Mouse (Mus musculus) c-Kit-positive CD71-negative TER-119-negative erythroid progenitor cells, embryonic 14.5 days (primary cell): ENCODE measurements around the gene Irf9.

Experiments used
- DNase-seq: peaks from one replicate; pipeline ENCODE4 v3.0.0-alpha.2; 2013; ENCODE audit warnings: low read depth

The Irf9 gene

DNA sequence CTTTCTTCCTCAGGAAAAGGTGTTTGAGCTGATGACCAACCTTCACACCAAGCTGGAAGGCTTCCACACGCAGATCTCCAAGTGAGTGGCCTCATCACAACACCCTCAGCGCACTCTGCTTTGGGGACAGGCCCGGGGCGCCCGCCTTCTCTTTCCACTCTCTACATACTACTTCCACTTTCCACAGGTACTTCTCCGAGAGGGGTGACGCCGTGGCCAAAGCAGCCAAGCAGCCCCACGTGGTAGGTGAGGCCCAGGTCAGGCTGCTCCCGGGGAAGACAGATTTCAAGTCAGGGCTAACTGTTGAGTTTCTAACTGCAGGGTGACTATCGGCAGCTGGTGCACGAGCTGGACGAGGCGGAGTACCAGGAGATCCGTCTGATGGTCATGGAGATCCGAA is 22.6 kb upstream of the Irf9 start:
- DNase-seq, result no peak

DNA sequence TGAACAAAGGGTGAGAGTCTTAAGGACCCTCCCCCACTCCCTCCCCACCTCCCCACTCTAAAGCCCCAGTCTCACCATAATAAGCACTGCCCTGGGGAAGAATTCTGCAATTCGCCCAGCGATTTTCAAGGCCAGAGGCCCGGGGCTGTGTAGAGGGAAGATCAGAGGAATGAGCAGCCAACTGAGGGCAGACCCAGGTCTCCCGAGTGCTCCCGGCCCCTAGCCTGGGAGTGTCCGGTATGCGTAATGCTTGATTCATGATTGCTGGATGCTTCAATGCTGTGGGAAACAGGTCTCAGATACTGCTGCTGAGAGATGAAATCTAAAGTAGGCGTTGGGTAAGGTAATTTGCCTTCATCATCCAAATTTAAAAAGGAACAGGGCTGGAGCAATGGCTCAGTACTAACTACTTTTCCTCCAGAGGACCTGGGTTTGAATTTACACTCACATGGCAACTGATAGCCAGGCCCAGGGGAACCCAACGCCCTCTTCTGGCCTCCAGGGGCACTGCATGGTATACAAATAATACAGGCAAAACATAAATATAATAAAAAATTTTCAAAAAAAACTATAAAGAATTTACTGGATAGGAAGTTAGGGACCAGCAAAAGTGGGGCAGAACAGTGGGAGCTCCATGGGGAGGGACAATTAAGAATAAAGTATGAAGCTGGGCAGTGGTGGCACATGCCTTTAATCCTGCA is 21.2 kb upstream of the Irf9 start:
- no peak for DNase-seq

DNA sequence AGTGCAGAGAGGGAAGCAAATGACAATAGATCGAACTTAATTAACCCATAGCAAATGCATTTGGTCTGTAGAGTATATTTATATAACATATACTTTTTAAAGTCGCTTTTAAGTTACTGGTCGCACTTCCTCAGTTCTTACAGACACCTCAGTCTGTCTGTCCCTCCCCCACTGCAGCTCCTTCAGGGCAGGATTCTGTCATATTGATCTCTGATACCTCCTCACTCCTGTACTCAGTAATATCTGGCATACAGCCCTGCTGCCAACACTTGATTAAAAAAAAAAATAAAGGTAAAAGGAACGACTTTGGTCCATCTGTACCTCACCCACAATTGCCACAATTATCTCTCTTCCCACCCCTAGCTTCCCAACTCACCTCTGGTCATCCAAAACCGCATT is 19.1 kb upstream of the Irf9 start:
- DNase-seq, result no peak

DNA sequence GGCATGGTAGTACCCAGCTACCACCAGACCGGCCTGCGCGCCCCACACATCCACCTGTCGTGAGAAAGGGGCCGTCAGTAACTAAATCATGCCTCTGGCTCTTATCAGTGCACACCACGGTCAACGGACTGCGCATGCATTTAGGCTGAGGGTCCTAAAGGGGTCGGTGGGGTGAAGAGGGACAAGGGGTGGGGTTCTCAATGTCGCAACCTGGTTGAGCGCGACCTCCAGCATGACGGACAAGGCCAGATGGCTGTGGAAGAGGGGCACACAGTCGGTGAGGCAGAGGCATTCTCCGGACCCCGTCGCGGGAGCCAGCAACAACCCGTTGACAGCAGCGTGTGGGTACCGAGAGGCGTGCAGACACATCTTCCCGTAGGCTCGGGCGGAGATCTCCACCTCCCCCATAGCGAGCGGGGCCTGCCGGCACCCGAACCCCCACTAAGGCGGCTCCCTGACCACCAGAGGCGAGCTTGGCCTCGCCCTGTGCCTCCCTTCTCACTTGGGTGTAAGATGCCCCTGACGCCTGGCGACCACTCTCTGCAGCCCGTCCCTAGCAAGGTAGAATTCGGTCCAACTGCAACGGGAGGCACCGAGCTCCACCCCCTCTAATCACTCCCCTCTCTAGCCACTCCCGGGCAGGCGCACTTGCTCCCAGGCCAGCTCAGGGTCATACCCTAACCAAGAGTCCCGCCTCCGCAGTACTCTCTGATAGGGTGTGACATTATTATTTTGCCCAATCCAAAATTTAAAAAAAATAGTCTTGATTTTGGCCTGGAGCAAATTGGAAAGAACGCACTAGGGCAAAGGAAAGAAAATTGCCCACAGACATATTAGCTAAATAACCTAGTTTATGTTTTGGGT is 18.4 kb upstream of the Irf9 start, which contains the start of gene Emc9:
Gene Emc9, minus strand, starts transcription at position 601 of the 864 bp plus-strand sequence.
- DNase-seq, result peak; percentile 68

- no peak for DNase-seq
Measured at GRCm38 (mm10) chr14:55585566-55585960, 17.8 kb upstream of the Irf9 start.

- no peak for DNase-seq
Measured at GRCm38 (mm10) chr14:55586149-55586548, 17.2 kb upstream of the Irf9 start.

- no peak for DNase-seq
Measured at GRCm38 (mm10) chr14:55589271-55589670, 14.1 kb upstream of the Irf9 start.

- no peak for DNase-seq
Measured at GRCm38 (mm10) chr14:55589771-55590448, 13.5 kb upstream of the Irf9 start.

DNA sequence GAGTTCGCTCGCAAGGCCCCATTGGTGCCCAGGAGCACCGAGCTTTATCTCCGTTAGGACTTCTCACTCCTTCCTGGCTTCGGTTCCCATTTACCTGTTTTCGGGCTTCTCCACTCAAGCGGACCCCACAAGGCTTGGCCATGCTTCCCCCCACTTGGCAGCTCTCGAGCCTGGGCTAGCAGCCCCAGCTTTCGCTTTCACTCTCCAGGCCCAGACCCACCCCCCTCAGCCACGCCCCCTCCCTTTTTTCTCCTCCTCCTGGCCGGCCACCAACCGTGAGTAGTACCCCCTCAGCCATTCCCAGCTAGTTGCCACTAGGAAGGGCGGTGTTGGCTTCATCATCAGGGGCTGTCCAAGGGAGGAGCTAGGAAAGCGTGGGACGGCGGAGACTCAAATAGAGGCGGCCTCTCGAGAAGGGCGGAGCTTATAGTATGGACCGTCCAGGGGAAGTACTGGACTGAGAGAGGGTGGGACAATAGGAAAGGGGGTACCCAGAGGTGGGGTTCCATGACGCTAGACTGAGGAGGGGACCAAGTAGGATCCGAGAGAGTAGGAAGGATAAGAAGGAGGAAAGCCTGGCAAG is 12.5 kb upstream of the Irf9 start, which contains the start of gene Psme2:
Gene Psme2, minus strand, starts transcription at position 366 of the 583 bp plus-strand sequence.
- peak; percentile 96 for DNase-seq

GRCm38 (mm10) chr14:55591331-55591891 is 12.0 kb upstream of the Irf9 start, which contains the start of gene Rnf31:
Rnf31 (plus strand) TSS chr14:55591708.
- peak; percentile 95 for DNase-seq

GRCm38 (mm10) chr14:55592226-55592625 is 11.1 kb upstream of the Irf9 start:
- no peak for DNase-seq

- DNase-seq, result no peak
Measured at GRCm38 (mm10) chr14:55596036-55596690, 7.2 kb upstream of the Irf9 start.

DNA sequence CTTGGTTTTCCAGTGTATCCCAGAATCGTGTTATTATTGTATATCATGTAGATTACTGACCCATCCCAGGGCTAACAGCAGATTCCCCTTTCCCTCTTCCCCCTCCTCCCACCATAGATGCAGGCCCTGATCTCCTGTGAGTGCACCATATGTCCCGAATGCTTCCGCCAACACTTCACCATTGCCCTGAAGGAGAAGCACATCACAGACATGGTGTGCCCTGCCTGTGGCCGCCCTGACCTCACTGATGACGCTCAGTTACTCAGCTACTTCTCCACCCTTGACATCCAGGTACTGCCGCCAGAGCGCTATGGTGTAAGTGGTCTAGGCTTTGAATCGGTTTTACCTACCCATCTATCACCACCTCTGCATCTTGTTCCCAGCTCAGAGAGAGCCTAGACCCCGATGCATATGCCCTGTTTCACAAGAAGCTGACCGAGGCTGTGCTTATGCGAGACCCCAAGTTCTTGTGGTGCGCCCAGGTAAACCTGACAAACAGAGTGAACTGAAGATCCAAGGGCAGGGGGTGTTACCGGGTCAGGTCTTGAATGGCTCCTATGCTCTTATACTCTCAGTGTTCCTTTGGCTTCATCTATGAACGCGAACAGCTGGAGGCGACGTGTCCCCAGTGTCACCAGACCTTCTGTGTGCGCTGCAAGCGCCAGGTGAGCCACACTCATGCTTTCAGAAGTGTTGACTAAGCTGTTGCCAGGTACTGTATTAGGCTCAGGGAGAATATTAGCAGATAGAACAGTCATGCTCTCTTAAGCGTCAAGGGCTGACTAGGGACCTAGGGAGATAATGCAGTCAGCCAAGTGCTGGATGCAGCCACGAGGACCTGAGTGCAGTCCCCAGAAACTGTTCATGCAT is 4.6 kb upstream of the Irf9 start:
- DNase-seq, result no peak

GRCm38 (mm10) chr14:55603633-55604576 is 534 bp downstream of the Irf9 start:
- DNase-seq, result peak; percentile 89

- no peak for DNase-seq
Measured at GRCm38 (mm10) chr14:55604823-55605222, 1.5 kb downstream of the Irf9 start.

GRCm38 (mm10) chr14:55605743-55606459 is 2.5 kb downstream of the Irf9 start:
- DNase-seq, result no peak

DNA sequence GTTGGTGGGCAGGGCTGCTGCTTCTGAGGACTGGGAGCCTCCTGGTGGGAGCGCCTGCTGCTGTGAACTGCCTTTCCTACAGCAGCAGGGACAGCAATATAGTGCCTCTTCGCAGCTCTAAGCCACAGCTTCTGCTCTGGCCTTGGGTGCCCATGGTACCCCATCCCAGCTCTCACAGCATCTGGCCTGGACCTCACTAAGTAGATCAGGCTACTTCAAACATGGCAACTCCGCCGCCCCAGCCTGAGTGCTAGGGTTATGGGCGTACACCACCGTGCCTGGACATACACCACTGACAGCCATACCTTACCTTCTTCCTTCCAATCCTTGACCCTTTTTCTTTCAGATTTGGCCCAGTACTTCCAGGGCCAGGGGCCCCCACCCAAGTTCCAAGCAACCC is 5.0 kb downstream of the Irf9 start:
- no peak for DNase-seq

GRCm38 (mm10) chr14:55613346-55613745 is 10.0 kb downstream of the Irf9 start:
- no peak for DNase-seq
